Mouse (Mus musculus): ENCODE results near the gene Cc2d1b. TPM values are rescaled to one million over a fixed set of nuclear protein-coding genes. Genes with fewer than 3 reads are reported as not detected.
A peak's percentile ranks its signal among the peaks of the same experiment; 100 is the strongest.

The Cc2d1b gene
- polyA plus RNA-seq, 1 experiment from 2014 or later = 21.3 TPM

DNA sequence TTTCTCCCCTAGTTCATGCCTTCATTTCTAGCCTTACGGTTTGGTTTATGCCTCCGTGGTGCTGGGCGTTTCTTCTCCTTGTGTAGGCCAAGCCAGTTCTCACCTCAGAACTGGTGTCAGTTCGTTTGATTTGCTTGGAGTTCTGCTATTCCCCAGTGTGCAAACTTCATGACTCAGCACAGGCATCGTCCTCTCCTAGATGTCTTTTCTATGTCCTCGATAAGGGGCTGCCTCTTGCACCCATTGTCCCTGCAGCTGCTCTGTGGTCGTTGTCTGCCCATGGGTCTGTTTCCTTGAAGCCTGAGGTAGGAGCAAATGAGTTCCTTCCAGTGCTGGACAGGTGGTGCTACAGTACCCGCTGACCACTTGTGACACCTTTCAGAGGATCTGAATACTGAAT, 796 bp downstream of the Cc2d1b start:
- peak overlapping the region; percentile 85 for H3K4me2 ChIP-seq (replicated peaks; ENCODE audit: low read depth, low read length)
- H3K9ac ChIP-seq (replicated peaks; ENCODE audit: low read depth) = peak overlapping the region; percentile 76
- peaks cover 9% of the 10 kb centered on the region; the same call in 1 of the 2 replicates for H3K4me1 ChIP-seq (ENCODE audit: insufficient read depth, low read depth, low read length)
- H3K27ac ChIP-seq (ENCODE audit: low read length) = peak overlapping the region; percentile 85
- DNase-seq (ENCODE audit: low spot score) (peak; percentile 21), ATAC-seq (no peak)
- H3K9me3 ChIP-seq (ENCODE audit: low read length) = no peaks in the 10 kb centered on the region
- no peak for TF ChIP-seq CTCF (IDR thresholded peaks at IDR 0.05)
- TF ChIP-seq EP300 (IDR thresholded peaks at IDR 0.05) = no peak
- peaks cover 5% of the 10 kb centered on the region; the same call in 1 of the 2 replicates for H3K36me3 ChIP-seq (ENCODE audit: insufficient read depth, low read length)
- no peaks in the 10 kb centered on the region for H3K27me3 ChIP-seq (replicated peaks; ENCODE audit: insufficient read depth, low read length)
- WGBS = 12% methylated on average over 8 of the region's 8 CpGs
- peak overlapping the region; percentile 80 for H3K4me3 ChIP-seq (ENCODE audit: low read depth, low read length)

DNA sequence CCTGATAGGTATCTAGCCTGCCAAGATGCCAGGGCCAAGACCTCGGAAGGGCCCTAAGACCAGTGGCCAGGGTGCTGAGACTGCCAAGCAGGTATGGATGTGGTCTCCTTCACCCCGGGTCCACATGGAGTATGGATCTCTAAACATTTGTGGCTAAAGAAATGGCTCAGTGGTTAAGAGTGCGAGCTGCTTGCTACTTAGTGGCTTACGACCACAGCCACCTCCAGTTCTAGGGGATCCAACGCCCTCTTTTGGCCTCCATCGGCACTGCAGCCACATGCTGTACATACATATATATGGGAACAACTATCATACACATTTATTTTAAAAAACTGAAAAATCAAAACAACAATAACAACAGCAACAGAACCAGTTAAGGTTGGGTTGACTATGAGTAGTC, 1.8 kb downstream of the Cc2d1b start:
- Histone ChIP-seq H3K4me1 (ENCODE audit: insufficient read depth, low read depth, low read length) (peaks cover 9% of the 10 kb centered on the region; the same call in 1 of the 2 replicates), H3K9me3 (ENCODE audit: low read length) (no peaks in the 10 kb centered on the region), H3K4me2 (replicated peaks; ENCODE audit: low read depth, low read length) (no peak overlapping the region), H3K9ac (replicated peaks; ENCODE audit: low read depth) (no peak overlapping the region), H3K4me3 (ENCODE audit: low read depth, low read length) (no peak overlapping the region), H3K27me3 (replicated peaks; ENCODE audit: insufficient read depth, low read length) (no peaks in the 10 kb centered on the region), H3K36me3 (ENCODE audit: insufficient read depth, low read length) (peaks cover 9% of the 10 kb centered on the region; the same call in 1 of the 2 replicates), H3K27ac (ENCODE audit: low read length) (no peak overlapping the region)
- ATAC-seq = no peak
- TF ChIP-seq EP300 (IDR thresholded peaks at IDR 0.05) (no peak), CTCF (IDR thresholded peaks at IDR 0.05) (peak; percentile 34)
- no peak for DNase-seq (ENCODE audit: low spot score)
- WGBS = 95% methylated on average over 6 of the region's 6 CpGs

DNA sequence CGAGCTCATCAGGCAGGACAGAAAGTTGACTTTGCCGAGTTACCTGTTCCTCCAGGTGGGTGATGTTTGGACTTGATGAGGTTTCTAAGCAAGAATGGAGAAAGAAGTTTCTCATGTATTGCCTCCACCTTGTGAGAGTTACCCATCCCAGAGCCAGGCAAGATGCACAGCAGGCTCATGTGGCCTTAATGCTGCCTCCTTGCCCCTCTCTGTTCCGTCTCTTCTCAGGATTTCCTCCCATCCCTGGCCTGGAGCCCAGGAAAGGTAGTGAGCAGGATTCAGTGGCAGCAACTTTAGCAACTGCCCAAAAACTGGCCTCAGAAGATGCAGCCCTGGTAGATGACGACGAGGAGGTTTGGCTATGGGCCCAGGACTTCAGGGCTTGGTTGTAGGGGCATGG, 7.3 kb downstream of the Cc2d1b start:
- ATAC-seq = no peak
- Histone ChIP-seq H3K27me3 (replicated peaks; ENCODE audit: insufficient read depth, low read length) (no peaks in the 10 kb centered on the region), H3K4me1 (ENCODE audit: insufficient read depth, low read depth, low read length) (no peaks in the 10 kb centered on the region), H3K9me3 (ENCODE audit: low read length) (no peaks in the 10 kb centered on the region), H3K36me3 (ENCODE audit: insufficient read depth, low read length) (peaks cover 48% of the 10 kb centered on the region), H3K9ac (replicated peaks; ENCODE audit: low read depth) (no peak overlapping the region), H3K27ac (ENCODE audit: low read length) (no peak overlapping the region), H3K4me3 (ENCODE audit: low read depth, low read length) (no peak overlapping the region), H3K4me2 (replicated peaks; ENCODE audit: low read depth, low read length) (no peak overlapping the region)
- DNase-seq (ENCODE audit: low spot score) = no peak
- WGBS = 73% methylated on average over 5 of the region's 5 CpGs
- TF ChIP-seq CTCF (IDR thresholded peaks at IDR 0.05) = no peak
- no peak for TF ChIP-seq EP300 (IDR thresholded peaks at IDR 0.05)

DNA sequence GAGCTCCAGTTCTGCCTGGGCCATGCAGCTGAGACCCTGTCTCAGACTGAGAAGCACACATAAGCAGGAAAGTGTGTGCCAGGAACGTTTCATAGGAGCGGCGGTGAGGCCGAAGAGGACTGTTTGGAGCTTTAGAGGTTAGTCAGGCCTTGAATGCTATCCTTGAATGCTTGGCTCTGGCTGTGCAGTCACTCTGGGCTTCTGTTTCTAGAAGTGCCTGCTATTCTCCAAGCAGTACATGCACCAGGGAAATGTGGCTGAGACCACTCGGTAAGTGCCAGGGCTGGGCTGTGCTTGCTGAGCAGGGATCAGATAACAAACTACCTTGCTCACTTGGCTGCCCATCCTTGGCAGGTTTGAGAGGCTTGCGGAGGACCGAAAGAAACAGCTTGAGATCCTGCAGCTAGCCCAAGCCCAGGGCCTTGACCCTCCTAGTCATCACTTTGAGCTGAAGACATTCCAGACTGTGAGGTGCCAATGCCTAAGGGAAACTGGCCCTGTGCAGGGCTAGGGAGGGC, 9.7 kb downstream of the Cc2d1b start:
- H3K36me3 ChIP-seq (ENCODE audit: insufficient read depth, low read length) = peaks cover 63% of the 10 kb centered on the region

DNA sequence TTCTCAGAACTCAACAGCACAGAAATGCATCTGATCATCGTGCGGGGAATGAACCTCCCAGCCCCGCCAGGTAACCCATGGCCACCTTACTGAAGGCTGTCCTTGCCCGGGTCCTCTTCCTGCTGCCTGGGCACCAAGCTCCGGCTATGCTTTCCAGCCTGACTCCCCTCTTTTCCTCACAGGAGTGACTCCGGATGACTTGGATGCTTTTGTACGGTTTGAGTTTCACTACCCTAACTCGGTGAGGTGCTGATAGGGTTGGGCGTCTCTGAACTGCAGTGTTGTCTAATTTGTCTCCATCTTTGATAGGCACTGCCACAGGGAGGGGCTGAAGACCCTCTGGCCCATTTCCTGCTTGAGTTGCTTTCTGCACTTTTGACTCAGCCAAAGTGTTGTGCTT, 10.4 kb downstream of the Cc2d1b start:
- Histone ChIP-seq H3K27ac (ENCODE audit: low read length) (no peak overlapping the region), H3K9ac (replicated peaks; ENCODE audit: low read depth) (no peak overlapping the region), H3K4me2 (replicated peaks; ENCODE audit: low read depth, low read length) (no peak overlapping the region), H3K9me3 (ENCODE audit: low read length) (no peaks in the 10 kb centered on the region), H3K36me3 (ENCODE audit: insufficient read depth, low read length) (peaks cover 69% of the 10 kb centered on the region), H3K4me3 (ENCODE audit: low read depth, low read length) (no peak overlapping the region), H3K4me1 (ENCODE audit: insufficient read depth, low read depth, low read length) (no peaks in the 10 kb centered on the region), H3K27me3 (replicated peaks; ENCODE audit: insufficient read depth, low read length) (no peaks in the 10 kb centered on the region)
- ATAC-seq = no peak
- 86% methylated on average over 9 of the region's 9 CpGs for WGBS
- no peak for TF ChIP-seq CTCF (IDR thresholded peaks at IDR 0.05)
- TF ChIP-seq EP300 (IDR thresholded peaks at IDR 0.05) = no peak
- DNase-seq (ENCODE audit: low spot score) = no peak

More for the DNA sequence above, 9.7 kb downstream of the Cc2d1b start:
- WGBS = 89% methylated on average over 7 of the region's 7 CpGs
- no peak overlapping the region for H3K9ac ChIP-seq (replicated peaks; ENCODE audit: low read depth)
- H3K27ac ChIP-seq (ENCODE audit: low read length) = no peak overlapping the region
- no peak overlapping the region for H3K4me2 ChIP-seq (replicated peaks; ENCODE audit: low read depth, low read length)
- no peak for ATAC-seq
- DNase-seq (ENCODE audit: low spot score) = no peak
- H3K9me3 ChIP-seq (ENCODE audit: low read length) = no peaks in the 10 kb centered on the region
- no peak for TF ChIP-seq EP300 (IDR thresholded peaks at IDR 0.05)
- no peak for TF ChIP-seq CTCF (IDR thresholded peaks at IDR 0.05)
- H3K27me3 ChIP-seq (replicated peaks; ENCODE audit: insufficient read depth, low read length) = no peaks in the 10 kb centered on the region
- H3K4me3 ChIP-seq (ENCODE audit: low read depth, low read length) = no peak overlapping the region
- no peaks in the 10 kb centered on the region for H3K4me1 ChIP-seq (ENCODE audit: insufficient read depth, low read depth, low read length)

- H3K9ac ChIP-seq (replicated peaks; ENCODE audit: low read depth) = no peak overlapping the region
- TF ChIP-seq EP300 (IDR thresholded peaks at IDR 0.05) = no peak
- TF ChIP-seq CTCF (IDR thresholded peaks at IDR 0.05) = no peak
- DNase-seq (ENCODE audit: low spot score) (no peak), ATAC-seq (no peak)
- no peak overlapping the region for H3K27ac ChIP-seq (ENCODE audit: low read length)
- no peaks in the 10 kb centered on the region for H3K9me3 ChIP-seq (ENCODE audit: low read length)
- WGBS = 97% methylated on average over 4 of the region's 4 CpGs
- peaks cover 67% of the 10 kb centered on the region for H3K36me3 ChIP-seq (ENCODE audit: insufficient read depth, low read length)
- no peaks in the 10 kb centered on the region for H3K4me1 ChIP-seq (ENCODE audit: insufficient read depth, low read depth, low read length)
- no peak overlapping the region for H3K4me2 ChIP-seq (replicated peaks; ENCODE audit: low read depth, low read length)
- H3K4me3 ChIP-seq (ENCODE audit: low read depth, low read length) = no peak overlapping the region
- H3K27me3 ChIP-seq (replicated peaks; ENCODE audit: insufficient read depth, low read length) = no peaks in the 10 kb centered on the region
These were observed 11.9 kb downstream of the Cc2d1b start for GRCm38 (mm10) chr4:108631616-108632015.

DNA sequence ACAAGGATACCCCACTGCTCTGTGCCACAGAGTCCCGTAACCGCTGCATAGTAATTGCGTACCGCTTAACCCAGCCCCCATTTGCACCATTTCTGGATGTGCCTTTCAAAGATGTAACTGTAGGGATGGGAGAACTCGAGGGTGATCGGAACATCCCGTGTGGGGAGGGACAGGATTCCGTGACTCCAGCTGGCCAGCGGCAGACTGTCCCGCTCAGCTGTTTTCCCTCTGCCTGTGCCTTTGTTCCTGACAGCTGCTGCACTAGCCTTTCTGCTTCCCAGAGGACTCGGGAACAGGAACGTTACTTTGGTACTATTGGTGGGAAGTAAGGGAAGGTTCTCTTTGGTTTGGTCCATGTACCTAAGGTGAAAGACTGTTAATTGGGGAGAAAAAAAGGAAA, 14.0 kb downstream of the Cc2d1b start:
- 89% methylated on average over 12 of the region's 12 CpGs for WGBS
- no peak overlapping the region for H3K27ac ChIP-seq (ENCODE audit: low read length)
- H3K4me1 ChIP-seq (ENCODE audit: insufficient read depth, low read depth, low read length) = no peaks in the 10 kb centered on the region
- no peak overlapping the region for H3K4me2 ChIP-seq (replicated peaks; ENCODE audit: low read depth, low read length)
- H3K27me3 ChIP-seq (replicated peaks; ENCODE audit: insufficient read depth, low read length) = no peaks in the 10 kb centered on the region
- no peak overlapping the region for H3K4me3 ChIP-seq (ENCODE audit: low read depth, low read length)
- H3K36me3 ChIP-seq (ENCODE audit: insufficient read depth, low read length) = peaks cover 63% of the 10 kb centered on the region
- TF ChIP-seq CTCF (IDR thresholded peaks at IDR 0.05) = no peak
- no peak for TF ChIP-seq EP300 (IDR thresholded peaks at IDR 0.05)
- H3K9me3 ChIP-seq (ENCODE audit: low read length) = no peaks in the 10 kb centered on the region
- H3K9ac ChIP-seq (replicated peaks; ENCODE audit: low read depth) = no peak overlapping the region
- ATAC-seq (no peak), DNase-seq (ENCODE audit: low spot score) (no peak)
